16 mouse cellular contexts compared by ENCODE assay signal in genomic region chr9:120114789-120115151, GRCm38 (mm10). TPM values are rescaled to one million over a fixed set of nuclear protein-coding genes. Genes with fewer than 3 reads are reported as not detected.
DNase-seq lines count a peak whose midpoint lies in the region; ATAC-seq and TF ChIP-seq lines count a peak whose summit lies in the region.
"Had no signal": no experiment of that assay in that cellular context is flagged by ENCODE, and none has a peak within 500 bp of the region (broad histone marks: within the 10 kb centered on the region; RNA-seq: fewer than 3 reads in every experiment).

No protein-coding gene starts in this region.

- peak overlapping the region; percentile 24; the same call in 1 of the 2 replicates for H3K27ac ChIP-seq in lung, embryonic 14.5 days (ENCODE audit: low read depth)
- H3K27ac ChIP-seq in embryonic facial prominence, embryonic 10.5 days (replicated peaks) = peak overlapping the region; percentile 37; the same call in 1 of the 2 replicates
- H3K27ac ChIP-seq in limb, embryonic 14.5 days (replicated peaks; ENCODE audit: low read depth, low read length) = no peak overlapping the region
- H3K27ac ChIP-seq: kidney, postnatal 0 days; neural tube, embryonic 13.5 days had no signal

- peak overlapping the region; percentile 15; the same call in 1 of the 2 replicates for H3K4me2 ChIP-seq in lung, embryonic 14.5 days
- H3K4me2 ChIP-seq in limb, embryonic 14.5 days (replicated peaks; ENCODE audit: low read depth, low read length, severe bottlenecking) = no peak overlapping the region
- H3K4me2 ChIP-seq: neural tube, embryonic 13.5 days had no signal

- H3K27me3 ChIP-seq in lung, embryonic 14.5 days (ENCODE audit: insufficient read depth, low read length) = no peaks in the 10 kb centered on the region
- H3K27me3 ChIP-seq in embryonic facial prominence, embryonic 10.5 days (replicated peaks; ENCODE audit: low read depth, poor library complexity, severe bottlenecking) = no peaks in the 10 kb centered on the region
- no peaks in the 10 kb centered on the region for H3K27me3 ChIP-seq in limb, embryonic 14.5 days (ENCODE audit: control insufficient read depth, insufficient read depth, low read length)
- H3K27me3 ChIP-seq: neural tube, embryonic 13.5 days had no signal

- peak overlapping the region; percentile 8; the same call in 1 of the 2 replicates for H3K4me3 ChIP-seq in lung, embryonic 14.5 days (ENCODE audit: low read depth, low read length)
- no peak overlapping the region for H3K4me3 ChIP-seq in embryonic facial prominence, embryonic 10.5 days
- H3K4me3 ChIP-seq in limb, embryonic 14.5 days (replicated peaks; ENCODE audit: low read length) = no peak overlapping the region
- H3K4me3 ChIP-seq: neural tube, embryonic 13.5 days had no signal

- H3K4me1 ChIP-seq in lung, embryonic 14.5 days (ENCODE audit: insufficient read depth) = 0 out of 2 replicates have a peak, but pooled peaks cover 2% of the 10 kb centered on the region
- peaks cover 9% of the 10 kb centered on the region; the same call in 1 of the 2 replicates for H3K4me1 ChIP-seq in embryonic facial prominence, embryonic 10.5 days
- H3K4me1 ChIP-seq in limb, embryonic 14.5 days (ENCODE audit: control insufficient read depth, insufficient read depth, low read length) = peaks cover 6% of the 10 kb centered on the region

- H3K36me3 ChIP-seq in lung, embryonic 14.5 days (ENCODE audit: insufficient read depth) = peaks cover 23% of the 10 kb centered on the region
- H3K36me3 ChIP-seq in embryonic facial prominence, embryonic 10.5 days (replicated peaks) = peaks cover 30% of the 10 kb centered on the region
- H3K36me3 ChIP-seq in limb, embryonic 14.5 days (ENCODE audit: control insufficient read depth, insufficient read depth, low read length) = peaks cover 32% of the 10 kb centered on the region

- H3K9me3 ChIP-seq in lung, embryonic 14.5 days (ENCODE audit: low read depth, low read length) = no peaks in the 10 kb centered on the region
- no peaks in the 10 kb centered on the region for H3K9me3 ChIP-seq in embryonic facial prominence, embryonic 10.5 days
- H3K9me3 ChIP-seq in limb, embryonic 14.5 days (ENCODE audit: control insufficient read depth, low read length) = no peaks in the 10 kb centered on the region
- H3K9me3 ChIP-seq: neural tube, embryonic 13.5 days had no signal

- 74% methylated on average over 2 of the region's 2 CpGs for WGBS in lung, embryonic 14.5 days
- WGBS in embryonic facial prominence, embryonic 10.5 days = 85% methylated on average over 2 of the region's 2 CpGs
- 89% methylated on average over 2 of the region's 2 CpGs for WGBS in limb, embryonic 14.5 days

- peak overlapping the region; percentile 41; the same call in 1 of the 2 replicates for H3K9ac ChIP-seq in lung, embryonic 14.5 days
- H3K9ac ChIP-seq in limb, embryonic 14.5 days (ENCODE audit: low read depth, low read length, severe bottlenecking) = peak overlapping the region; percentile 12; the same call in 1 of the 2 replicates

- TF ChIP-seq CTCF in lung, embryonic 14.5 days (IDR thresholded peaks at IDR 0.05; ENCODE audit: low read depth) = no peak

- no peak for TF ChIP-seq POLR2A in limb, embryonic 14.5 days (IDR thresholded peaks at IDR 0.05; ENCODE audit: borderline replicate concordance, extremely low read depth, insufficient read depth, insufficient read length)

- no peak for ATAC-seq in lung, embryonic 14.5 days (ENCODE audit: insufficient read depth)
- ATAC-seq in limb, embryonic 14.5 days (ENCODE audit: low FRiP score, low read depth) = no peak

- no peak for DNase-seq in lung, embryonic 14.5 days
- no peak for DNase-seq in lung, postnatal 4 days
- DNase-seq in embryonic facial prominence, embryonic 10.5 days (ENCODE audit: low spot score) = no peak
- no peak for DNase-seq in limb, embryonic 14.5 days (ENCODE audit: low spot score)
- DNase-seq in spleen, postnatal 10 days (ENCODE audit: low spot score in 2 of 2) = peak; percentile 42 to 46
- DNase-seq in urinary bladder, adult 18-20 months (ENCODE audit: low spot score in 2 of 2) = no peak
- no peak for DNase-seq in layer of hippocampus, adult 11-12 months (ENCODE audit: low spot score)
- DNase-seq: cerebellum, adult 2 months; gastrocnemius, postnatal 36 days; lung, postnatal 36 days; thymus, postnatal 36 days had no signal

RNA-seq across cellular contexts. Expression of gene Slc25a38, which starts 4.6 kb away (rescaled TPM):
- 26.9 and 31.4 TPM in 2 replicates for polyA plus RNA-seq in lung, embryonic 14.5 days (2014; fragmentation: Nextera tagmentation; extraction: Ambion mirVana)
- 43.4 and 46.3 TPM in 2 replicates for polyA plus RNA-seq in embryonic facial prominence, embryonic 10.5 days (2016; fragmentation: Nextera tagmentation; extraction: Ambion mirVana)
- 31.9 and 34.9 TPM in 2 replicates for polyA plus RNA-seq in limb, embryonic 14.5 days (2012; rRNA removed)
- 25.7 and 26.0 TPM in 2 replicates for polyA plus RNA-seq in limb, embryonic 14.5 days (2014; fragmentation: Nextera tagmentation; extraction: Ambion mirVana)

RNA-seq across cellular contexts. Expression of gene Rpsa, which starts 12.7 kb away (rescaled TPM):
- 2,022 and 2,170 TPM in 2 replicates for polyA plus RNA-seq in lung, embryonic 14.5 days (2014; fragmentation: Nextera tagmentation; extraction: Ambion mirVana)
- 1,445 and 1,457 TPM in 2 replicates for polyA plus RNA-seq in embryonic facial prominence, embryonic 10.5 days (2016; fragmentation: Nextera tagmentation; extraction: Ambion mirVana)
- polyA plus RNA-seq in limb, embryonic 14.5 days (2012; rRNA removed) = 2,717 and 3,331 TPM in 2 replicates
- polyA plus RNA-seq in limb, embryonic 14.5 days (2014; fragmentation: Nextera tagmentation; extraction: Ambion mirVana) = 2,066 and 2,128 TPM in 2 replicates

RNA-seq across cellular contexts. Expression of gene Ccr8, which starts 22.9 kb away (rescaled TPM):
- polyA plus RNA-seq in lung, embryonic 14.5 days (2014; fragmentation: Nextera tagmentation; extraction: Ambion mirVana) = 0.16 TPM in 1 of 2 replicates, not detected in the other
- not detected in 2 replicates for polyA plus RNA-seq in embryonic facial prominence, embryonic 10.5 days (2016; fragmentation: Nextera tagmentation; extraction: Ambion mirVana)
- 1.6 and 2.4 TPM in 2 replicates for polyA plus RNA-seq in limb, embryonic 14.5 days (2012; rRNA removed)
- polyA plus RNA-seq in limb, embryonic 14.5 days (2014; fragmentation: Nextera tagmentation; extraction: Ambion mirVana) = 3.4 and 4.0 TPM in 2 replicates
- polyA plus RNA-seq: cerebellum, adult 2 months; kidney, postnatal 0 days; limb, embryonic 11.5 days; midbrain, postnatal 0 days; neural tube, embryonic 13.5 days had no signal

RNA-seq across cellular contexts. Expression of gene Mobp, which starts 34.7 kb away (rescaled TPM):
- polyA plus RNA-seq in lung, embryonic 14.5 days (2014; fragmentation: Nextera tagmentation; extraction: Ambion mirVana) = not detected in 2 replicates
- polyA plus RNA-seq in embryonic facial prominence, embryonic 10.5 days (2016; fragmentation: Nextera tagmentation; extraction: Ambion mirVana) = 0.53 and 0.93 TPM in 2 replicates
- not detected in 2 replicates for polyA plus RNA-seq in limb, embryonic 14.5 days (2012; rRNA removed)
- polyA plus RNA-seq in limb, embryonic 14.5 days (2014; fragmentation: Nextera tagmentation; extraction: Ambion mirVana) = not detected in 2 replicates
- polyA plus RNA-seq: intestine, embryonic 14.5 days; limb, embryonic 11.5 days had no signal

RNA-seq across cellular contexts. Expression of gene Cx3cr1, which starts 45.1 kb away (rescaled TPM):
- polyA plus RNA-seq in lung, embryonic 14.5 days (2014; fragmentation: Nextera tagmentation; extraction: Ambion mirVana) = 8.7 and 9.7 TPM in 2 replicates
- polyA plus RNA-seq in embryonic facial prominence, embryonic 10.5 days (2016; fragmentation: Nextera tagmentation; extraction: Ambion mirVana) = 5.3 and 6.1 TPM in 2 replicates
- polyA plus RNA-seq in limb, embryonic 14.5 days (2012; rRNA removed) = 11.0 and 12.3 TPM in 2 replicates
- 10.1 and 12.5 TPM in 2 replicates for polyA plus RNA-seq in limb, embryonic 14.5 days (2014; fragmentation: Nextera tagmentation; extraction: Ambion mirVana)

Comparison
In these comparisons a context has a peak if more than half of its experiments do, and no peak if none do; other contexts are left out.
1. DNase-seq: peak in spleen, postnatal 10 days (2 of 2); none in lung, embryonic 14.5 days (single experiment), lung, postnatal 4 days (0 of 2), embryonic facial prominence, embryonic 10.5 days (single experiment), limb, embryonic 14.5 days (single experiment), urinary bladder, adult 18-20 months (0 of 2) and layer of hippocampus, adult 11-12 months (single experiment).